Mouse (Mus musculus): Measurements from ENCODE around the gene Kif14.
A peak's percentile ranks its signal among the peaks of the same experiment; 100 is the strongest.
"Not testable (repeated sequence)": the region's sequence is repeated elsewhere in the genome, so short reads cannot be mapped to it uniquely, and the experiment has no call there.

Kif14 gene

DNA sequence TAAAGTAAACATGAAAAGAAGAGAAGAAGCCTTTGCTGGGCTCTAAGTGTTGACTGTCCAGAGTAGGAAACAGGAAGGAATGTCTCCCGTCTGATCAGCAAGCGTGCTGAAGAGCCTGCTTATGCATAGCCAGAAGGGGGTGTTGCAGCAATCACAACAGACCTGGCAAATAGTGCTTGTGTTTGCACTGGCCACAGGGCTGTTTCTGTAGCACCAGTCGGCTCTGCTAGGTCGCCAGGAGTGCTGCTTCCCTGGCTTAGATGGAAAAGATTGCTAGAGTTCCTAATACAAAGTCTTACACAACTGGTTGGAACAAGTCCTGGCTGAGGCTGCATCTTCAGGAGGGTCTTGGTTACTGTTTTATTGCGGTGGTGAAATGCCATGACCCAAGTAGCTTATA is 25.5 kb downstream of the Kif14 start:
- no peak for DNase-seq (ENCODE audit: low spot score in 2 of 2)

DNA sequence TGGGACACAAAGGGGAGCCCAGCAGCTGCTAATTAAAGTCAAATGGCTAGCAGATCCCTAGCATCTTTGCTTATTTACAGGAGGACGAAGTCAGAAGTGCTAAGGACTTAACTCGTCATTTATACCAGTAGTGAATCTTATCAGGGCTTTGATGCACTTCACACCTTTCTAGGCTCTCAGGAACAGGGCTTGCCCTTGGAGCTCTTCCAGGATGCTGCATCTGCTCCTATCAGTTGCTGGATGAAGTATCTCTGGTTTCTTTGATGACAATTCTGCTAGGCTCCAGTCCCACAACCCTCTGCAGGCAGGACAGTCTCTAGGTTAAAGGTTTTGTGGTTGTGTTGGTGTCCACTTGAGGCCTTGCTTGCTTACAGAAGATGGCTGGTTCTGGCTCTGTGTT is 26.1 kb downstream of the Kif14 start:
- no peak for DNase-seq (ENCODE audit: low spot score in 2 of 2)

GRCm38 (mm10) chr1:136499317-136499716 is 33.2 kb downstream of the Kif14 start:
- DNase-seq (ENCODE audit: low spot score in 2 of 2): no peak

GRCm38 (mm10) chr1:136502936-136503335 is 36.8 kb downstream of the Kif14 start:
- no peak for DNase-seq (ENCODE audit: low spot score in 2 of 2)

GRCm38 (mm10) chr1:136506255-136506654 is 40.1 kb downstream of the Kif14 start:
- not testable (repeated sequence) for DNase-seq (ENCODE audit: low spot score in 2 of 2)

DNA sequence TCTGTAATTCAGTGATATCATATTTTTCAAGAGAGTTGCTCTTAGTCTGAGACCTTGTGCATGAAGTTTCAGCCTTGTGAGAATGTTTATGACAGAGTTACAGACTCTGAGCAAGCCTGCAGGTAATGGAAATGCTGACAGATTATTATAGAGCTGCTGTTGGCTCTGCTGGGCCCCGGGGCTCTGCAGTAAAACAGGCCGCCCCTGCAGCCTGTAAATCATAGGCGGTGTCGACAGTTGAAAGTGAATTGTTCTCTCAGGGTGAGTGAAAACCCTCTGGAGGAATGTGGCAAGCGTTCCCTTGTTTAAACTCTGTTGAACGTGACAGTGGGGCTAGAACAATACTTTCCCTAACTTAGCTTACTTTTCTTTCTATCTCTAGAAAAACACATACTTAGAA is 46.2 kb downstream of the Kif14 start:
- no peak for DNase-seq (ENCODE audit: low spot score in 2 of 2)

DNA sequence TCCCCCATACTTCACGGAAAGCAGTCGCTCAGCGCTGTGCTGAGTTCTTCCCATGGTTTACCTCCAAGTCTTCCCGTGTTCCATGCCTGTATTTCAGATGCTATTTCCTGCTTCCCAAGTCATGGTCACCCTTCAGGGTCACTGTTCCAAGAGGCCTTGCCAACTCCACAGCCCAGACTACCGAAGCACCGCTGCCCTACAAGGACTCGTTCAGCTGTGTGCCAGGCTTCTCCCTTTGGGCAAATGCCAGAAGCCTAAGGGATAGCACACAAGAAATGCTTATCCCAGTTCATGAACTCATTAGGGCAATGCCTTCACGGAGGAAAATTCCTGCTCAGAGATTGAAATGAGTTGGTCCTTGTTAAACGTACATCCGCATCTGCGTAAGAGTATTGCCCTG is 47.0 kb downstream of the Kif14 start:
- DNase-seq (ENCODE audit: low spot score in 2 of 2): no peak

DNA sequence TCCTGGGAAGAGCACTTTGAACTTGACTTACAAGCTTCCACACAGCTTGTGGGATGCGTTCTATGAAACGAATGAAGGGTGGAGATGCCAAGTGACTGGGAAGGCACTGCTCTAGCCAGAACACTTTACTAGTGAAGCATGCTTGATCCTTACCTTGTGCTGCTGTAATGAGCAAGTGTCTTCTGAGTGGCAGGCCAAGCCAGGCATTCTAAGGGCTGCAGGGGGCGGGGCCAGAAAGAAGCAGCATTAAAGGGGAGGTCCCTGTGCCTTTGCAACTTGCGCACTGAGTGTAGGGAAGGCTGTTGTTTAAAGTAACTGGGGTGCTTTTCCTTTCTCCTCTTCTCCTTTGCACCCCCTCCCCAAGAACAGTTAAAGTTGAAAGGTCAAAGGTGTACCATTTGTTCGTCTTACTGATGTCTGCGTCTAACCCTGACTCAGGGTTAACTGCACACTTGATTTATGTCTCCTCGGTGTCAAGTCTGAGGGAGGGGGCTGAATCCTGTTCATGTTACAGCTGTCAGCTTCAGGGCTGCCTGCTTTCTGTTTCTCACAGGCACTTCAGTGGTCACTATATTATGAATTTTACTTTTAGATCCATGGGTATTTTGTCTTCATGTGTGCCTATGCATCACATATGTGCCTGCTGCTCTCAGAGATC is 52.7 kb downstream of the Kif14 start:
- no peak for DNase-seq (ENCODE audit: low spot score in 2 of 2)

GRCm38 (mm10) chr1:136521363-136521937 is 55.3 kb downstream of the Kif14 start:
- no peak for DNase-seq (ENCODE audit: low spot score in 2 of 2)

DNA sequence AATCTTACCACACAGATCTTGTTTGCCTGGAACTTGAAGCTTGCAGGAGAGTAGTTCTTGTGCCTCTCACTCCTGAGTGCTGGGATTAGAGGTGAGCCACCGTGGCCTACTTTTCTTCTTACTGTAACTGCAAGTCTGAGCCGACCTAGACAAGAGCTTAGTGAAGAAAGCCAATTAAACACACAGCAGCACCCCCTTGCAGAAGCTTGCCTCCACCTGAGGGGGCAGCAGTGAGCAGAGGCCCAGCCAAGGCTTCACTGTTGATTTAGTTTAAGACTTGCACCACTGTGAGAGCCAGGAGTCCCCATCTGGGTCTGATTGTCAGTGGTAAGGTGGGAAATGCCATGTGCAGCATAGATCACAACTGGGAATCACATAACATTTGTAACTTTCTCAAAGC is 58.8 kb downstream of the Kif14 start:
- peak; percentile 17 to 52 for DNase-seq (ENCODE audit: low spot score in 2 of 2)

GRCm38 (mm10) chr1:136525818-136526217 is 59.7 kb downstream of the Kif14 start:
- DNase-seq (ENCODE audit: low spot score in 2 of 2): no peak

- DNase-seq (ENCODE audit: low spot score in 2 of 2): no peak
Measured at GRCm38 (mm10) chr1:136527163-136527562, 61.0 kb downstream of the Kif14 start.

DNA sequence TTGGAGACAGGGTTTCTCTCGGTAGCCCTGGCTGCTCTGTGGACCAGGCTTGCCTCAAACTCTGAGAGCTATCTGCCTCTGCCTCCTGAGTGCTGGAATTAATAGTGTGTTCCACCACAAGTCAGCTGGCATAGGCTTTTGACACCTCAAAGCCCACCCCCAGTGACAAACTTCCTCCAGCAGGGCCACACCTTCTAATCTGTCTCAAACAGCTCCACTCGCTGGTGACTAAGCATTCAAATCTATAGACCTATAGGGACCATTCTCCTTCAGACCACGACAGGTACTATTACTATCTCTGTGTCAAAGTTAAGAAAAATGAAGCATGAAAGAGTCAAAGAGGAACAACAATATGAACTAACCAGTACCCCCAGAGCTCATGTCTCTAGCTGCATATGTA is 66.4 kb downstream of the Kif14 start:
- DNase-seq (ENCODE audit: low spot score in 2 of 2): no peak

DNA sequence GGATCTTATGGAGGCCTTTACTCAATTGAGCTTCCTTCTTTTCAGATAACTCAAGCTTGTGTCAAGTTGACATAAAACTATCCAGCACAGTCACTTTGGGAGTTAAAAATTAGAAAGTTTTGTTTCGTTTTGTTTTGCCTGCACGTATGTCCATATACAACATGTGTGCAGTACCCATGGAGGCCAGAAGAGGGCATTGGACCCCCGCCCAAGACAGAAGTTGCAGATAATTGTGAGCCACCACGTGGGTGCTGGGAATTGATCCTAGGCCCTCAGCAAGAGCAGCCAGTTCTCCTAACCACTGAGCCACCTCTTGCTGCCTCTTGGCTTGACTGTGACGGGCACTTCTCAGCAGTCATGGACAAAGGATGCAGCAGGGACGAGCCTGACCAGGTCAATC is 70.8 kb downstream of the Kif14 start:
- DNase-seq (ENCODE audit: low spot score in 2 of 2): no peak

GRCm38 (mm10) chr1:136538247-136538646 is 72.1 kb downstream of the Kif14 start:
- no peak for DNase-seq (ENCODE audit: low spot score in 2 of 2)

GRCm38 (mm10) chr1:136540407-136540895 is 74.3 kb downstream of the Kif14 start:
- no peak for DNase-seq (ENCODE audit: low spot score in 2 of 2)

DNA sequence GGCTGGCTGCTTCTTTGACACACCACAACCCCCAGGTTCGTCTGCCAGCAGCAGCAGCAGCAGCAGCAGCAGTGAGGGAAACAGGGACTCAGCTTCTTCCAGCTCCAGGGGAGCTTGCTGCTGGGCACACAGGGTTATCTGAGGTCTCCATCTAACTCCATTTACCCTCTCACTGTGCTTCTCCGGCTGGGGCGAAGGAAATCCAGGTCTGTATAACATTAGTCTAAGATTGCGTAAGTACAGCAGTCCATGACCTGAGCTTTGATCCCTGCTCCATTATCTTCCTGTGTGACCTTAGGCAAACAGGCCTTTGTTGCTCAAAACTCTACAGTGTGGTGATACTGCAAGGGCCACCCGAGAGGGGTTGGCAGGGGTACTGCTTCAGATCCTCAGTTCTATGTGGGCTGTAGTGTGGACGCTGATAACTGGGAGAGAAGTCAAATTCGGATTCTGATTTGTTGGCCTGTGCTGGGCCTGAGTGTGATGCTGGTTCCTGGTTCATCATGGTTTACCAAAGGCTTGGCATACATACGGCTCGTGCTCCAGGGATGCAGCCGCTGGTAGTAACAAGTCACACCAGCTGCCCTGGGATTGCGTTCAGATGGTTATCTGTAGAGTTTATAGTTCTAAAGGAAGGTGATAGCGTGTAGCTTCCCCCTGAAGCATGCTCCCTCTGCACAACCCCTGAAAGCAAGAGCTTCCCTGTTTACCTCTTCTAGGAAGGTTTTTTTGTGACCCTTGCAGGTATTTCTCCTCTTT is 75.7 kb downstream of the Kif14 start:
- no peak for DNase-seq (ENCODE audit: low spot score in 2 of 2)

DNA sequence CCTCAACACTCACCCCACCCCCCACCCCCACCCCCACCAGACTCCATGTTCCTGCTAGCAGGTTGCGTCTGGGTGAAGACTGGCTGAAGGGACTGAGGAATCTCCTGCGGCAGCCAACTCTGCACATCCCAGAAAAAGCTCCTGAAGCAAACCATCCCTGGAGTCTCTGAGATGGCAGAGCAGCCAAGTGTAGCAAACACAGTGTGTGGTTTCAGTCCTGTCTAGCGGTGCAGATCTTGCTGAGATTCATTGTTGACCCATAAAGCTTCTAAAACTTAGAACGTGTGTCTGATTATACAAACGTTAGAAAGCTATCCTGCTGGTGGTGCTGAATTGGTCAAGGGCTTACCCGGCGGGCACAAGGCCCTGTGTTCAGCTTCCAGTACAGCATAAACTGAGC is 77.8 kb downstream of the Kif14 start:
- no peak for DNase-seq (ENCODE audit: low spot score in 2 of 2)

- DNase-seq (ENCODE audit: low spot score in 2 of 2): no peak
Measured at GRCm38 (mm10) chr1:136547068-136547467, 80.9 kb downstream of the Kif14 start.

GRCm38 (mm10) chr1:136550285-136550684 is 84.1 kb downstream of the Kif14 start:
- DNase-seq (ENCODE audit: low spot score in 2 of 2): no peak

GRCm38 (mm10) chr1:136550851-136551540 is 84.9 kb downstream of the Kif14 start:
- DNase-seq (ENCODE audit: low spot score in 2 of 2): peak; percentile 35 to 63

GRCm38 (mm10) chr1:136554686-136555085 is 88.5 kb downstream of the Kif14 start:
- no peak for DNase-seq (ENCODE audit: low spot score in 2 of 2)
